Mouse (Mus musculus): Measurements from ENCODE around the gene Cmtr2.

DNA sequence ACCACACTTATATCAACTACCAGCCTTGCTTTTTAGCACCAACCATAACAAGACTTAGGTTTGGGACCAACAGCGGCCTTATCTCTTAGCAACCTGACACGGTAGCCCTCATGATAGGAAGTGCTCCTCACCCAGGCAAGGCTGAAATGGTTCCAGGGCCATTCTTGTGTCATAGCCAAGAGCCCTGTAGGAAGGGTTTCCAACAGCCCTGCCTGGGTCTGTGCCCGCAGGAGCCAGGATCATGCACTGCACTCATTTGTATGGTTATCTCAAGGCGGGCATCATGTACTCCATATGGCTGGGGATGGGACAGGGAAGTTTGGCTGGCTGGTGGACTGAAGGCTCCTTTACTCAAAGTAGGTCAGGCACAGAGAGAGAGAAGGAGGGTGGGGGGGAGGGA lies 55.2 kb downstream of the Cmtr2 start:
- no peak for TF ChIP-seq CTCF (IDR thresholded peaks at IDR 0.05; ENCODE audit: borderline replicate concordance, insufficient read depth, low read depth, low read length)
- no peak for TF ChIP-seq POLR2A (IDR thresholded peaks at IDR 0.05; ENCODE audit: borderline replicate concordance, insufficient read depth, low read length)

Measured in cerebellum, adult 2 months (tissue).